Mouse (Mus musculus) left cerebral cortex, adult 6 months (tissue): ENCODE results near the gene Rarg. TPM values are rescaled to one million over a fixed set of nuclear protein-coding genes. Genes with fewer than 3 reads are reported as not detected.

Experiments
- long read RNA-seq, 2 experiments: library from polyadenylated mRNA; unstranded; transcript quantifications; one replicate each; pipeline ENCODE4 v2.0.0; 2019 to 2020
- polyA plus RNA-seq: library from polyadenylated mRNA; unstranded; fragments of <200 nt; fragmentation: Nextera tagmentation; gene quantifications from 2 replicates; pipeline ENCODE4 v1.2.3, GENCODE M21; 2021

Rarg gene
- 1.8 and 2.6 TPM in 2 replicates for polyA plus RNA-seq
- long read RNA-seq, experiment 1, partial matches to known transcripts: 3 of 9 reads
- long read RNA-seq, experiment 1, other reads (novel, unspliced or antisense): 3 of 9 reads
- long read RNA-seq, experiment 2: 0 reads

DNA sequence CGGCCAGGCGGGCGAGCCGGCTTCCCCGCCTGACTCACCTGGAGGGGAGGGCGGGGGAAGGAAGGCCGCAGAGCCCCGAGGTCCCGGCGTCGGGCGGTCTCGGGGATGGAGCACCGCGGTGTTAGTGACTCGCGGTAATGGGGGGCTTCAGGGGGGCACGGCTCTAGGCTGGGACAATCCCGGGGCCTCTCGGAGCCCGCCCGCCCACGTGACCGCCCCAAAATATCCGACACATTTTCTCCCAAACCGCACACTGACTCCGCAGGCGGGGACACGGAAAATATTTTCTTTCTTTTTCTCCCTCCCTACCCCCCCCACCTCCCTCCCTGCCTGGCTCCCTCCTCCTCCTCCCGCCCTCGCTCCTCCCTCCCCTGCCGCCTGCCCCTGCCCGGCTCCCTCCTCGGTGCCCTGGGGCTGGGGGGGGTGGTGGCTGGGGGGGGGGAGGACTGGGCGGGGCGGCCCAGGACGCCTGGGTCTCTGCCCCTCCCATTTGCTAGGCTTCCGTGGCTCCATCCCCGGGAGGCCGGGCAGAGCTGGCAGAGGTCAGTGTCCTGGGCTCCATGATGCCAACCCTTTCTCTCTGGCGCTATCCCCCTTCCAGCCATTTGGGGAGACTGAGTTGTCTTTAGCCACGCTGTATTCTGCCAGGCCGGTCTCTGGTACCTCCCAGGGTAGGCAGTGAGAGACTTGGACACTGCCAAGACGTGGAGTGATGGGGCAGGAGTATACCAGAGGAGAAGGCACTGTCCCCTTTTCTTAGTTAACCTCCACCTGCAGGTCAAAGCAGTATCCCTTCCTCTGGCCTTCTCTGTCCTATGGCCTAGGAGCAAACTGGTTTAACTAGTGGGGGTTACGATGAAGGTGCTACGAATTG is at the start of gene Rarg:
Rarg (minus strand) TSS at position 316 of the 874 bp plus-strand sequence.

GRCm38 (mm10) chr15:102295633-102296367 is 38.5 kb upstream of the Rarg start, which contains the start of gene Espl1:
Espl1 (plus strand) TSS chr15:102296266.

DNA sequence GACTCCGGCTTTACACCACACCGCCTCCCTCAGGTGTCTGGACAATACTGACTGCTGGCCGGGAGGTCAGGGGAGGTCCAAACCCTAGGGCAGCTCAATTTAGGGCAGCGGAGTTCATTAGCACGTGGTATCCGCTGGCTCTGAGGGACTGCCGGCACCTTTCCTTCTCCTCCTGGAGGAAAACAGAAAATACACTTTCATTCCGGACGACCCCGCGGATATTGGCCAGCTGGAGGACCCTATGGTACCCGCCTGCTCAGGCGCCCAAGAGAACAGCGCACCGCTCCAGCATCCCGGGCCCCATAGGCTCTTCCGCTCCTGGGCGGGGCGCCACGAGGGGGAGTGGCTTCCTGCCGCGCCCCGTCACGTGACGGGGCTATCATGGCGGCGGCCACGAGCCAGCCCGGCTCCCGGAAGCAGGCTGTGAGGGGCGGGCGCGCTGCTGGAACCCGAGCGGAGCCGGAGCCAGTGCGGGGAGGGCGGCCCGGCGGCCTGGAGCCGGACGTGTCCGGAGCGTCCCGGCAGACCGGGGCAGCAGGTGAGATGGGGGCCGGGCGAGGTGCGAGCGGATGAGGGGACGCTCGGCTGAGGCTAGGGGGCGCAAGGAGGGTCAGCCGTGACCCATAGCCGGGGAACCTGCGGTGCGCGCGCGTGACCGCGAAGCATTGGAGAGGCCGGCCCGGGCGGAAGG is 21.9 kb upstream of the Rarg start, which contains the start of gene Mfsd5:
Mfsd5 (plus strand) TSS at position 363 of the 691 bp plus-strand sequence.

DNA sequence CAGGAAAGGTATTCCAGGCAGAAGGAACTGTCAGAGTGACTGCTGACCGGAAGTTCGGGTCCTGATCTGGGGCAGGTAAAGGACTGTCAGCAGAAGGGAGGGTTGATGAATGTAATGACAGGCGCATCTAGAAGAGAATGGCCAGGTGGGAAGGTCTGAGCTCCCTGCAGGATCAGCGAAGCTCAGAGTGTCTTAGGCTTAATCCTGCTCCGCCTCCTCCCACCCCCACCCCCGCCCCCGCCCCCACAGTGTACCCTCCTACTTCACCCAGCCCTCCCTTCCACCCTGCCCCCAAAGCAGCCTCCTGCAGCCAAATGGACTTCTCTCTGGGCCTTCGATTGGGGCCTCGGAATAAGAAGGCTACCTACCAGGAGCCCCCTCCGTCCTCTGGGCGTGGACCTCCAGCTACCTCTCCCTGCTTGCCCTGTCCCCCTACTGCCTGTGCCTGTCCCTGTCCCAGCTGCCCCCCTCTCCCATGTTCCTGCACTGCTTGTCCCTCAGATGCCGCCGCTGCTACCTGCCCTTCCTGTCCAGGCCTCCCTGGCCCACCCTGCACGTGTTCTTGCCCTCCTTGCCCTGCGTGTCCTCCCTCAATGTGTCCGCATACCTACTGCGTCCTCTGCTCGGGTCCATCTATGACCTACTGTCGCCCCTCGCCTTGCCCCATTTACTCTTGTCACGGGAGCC is 13.1 kb upstream of the Rarg start, which contains the start of gene Gm9918:
Gm9918 (plus strand) TSS at position 290 of the 687 bp plus-strand sequence.

GRCm38 (mm10) chr15:102231748-102232147 is 25.6 kb downstream of the Rarg start, which contains the start of gene Itgb7:
Itgb7 (minus strand) TSS chr15:102231944.

DNA sequence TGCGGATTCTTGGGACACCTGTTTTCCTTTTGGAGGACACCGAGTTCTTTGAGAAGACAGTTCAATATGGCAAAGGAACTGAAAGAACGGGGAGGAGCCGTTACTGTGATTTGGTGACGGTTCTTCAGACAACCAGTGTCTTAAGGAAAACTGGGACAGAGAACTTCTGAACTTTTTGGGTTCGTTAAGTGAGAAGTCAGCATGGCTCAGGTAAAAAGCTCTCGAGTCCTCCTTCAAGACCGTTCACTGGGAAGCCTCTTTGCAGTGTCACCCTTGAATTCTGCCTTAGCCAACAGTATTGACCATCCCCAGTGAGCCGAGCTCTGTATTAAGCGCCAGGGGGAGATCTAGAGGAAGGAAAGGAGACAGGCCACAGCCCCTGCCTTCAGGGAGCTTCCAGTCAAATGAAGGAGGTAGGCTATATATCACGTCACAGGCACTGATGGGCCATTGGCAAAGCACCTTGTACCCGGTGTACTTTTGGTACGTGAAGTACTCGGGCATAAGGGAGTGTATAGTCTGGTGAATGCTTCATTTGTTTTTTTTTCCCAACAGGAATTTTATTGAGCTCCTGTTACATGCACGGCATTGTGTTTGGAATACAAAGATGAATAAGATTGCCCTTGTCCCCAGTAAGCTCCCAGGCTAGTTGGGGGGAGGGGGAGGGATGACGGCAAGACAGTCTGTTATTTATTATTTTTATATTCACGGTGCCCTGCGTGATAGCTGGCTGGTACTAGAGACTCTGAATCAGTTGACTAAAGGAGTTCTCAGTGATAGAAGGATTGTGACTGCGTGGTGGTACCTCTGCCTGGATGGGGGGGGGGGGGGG is 52.4 kb downstream of the Rarg start, which contains the start of gene Csad:
Csad (minus strand) TSS at position 51 of the 832 bp plus-strand sequence.

GRCm38 (mm10) chr15:102202971-102203834 is 54.1 kb downstream of the Rarg start, which contains the start of gene Zfp740:
Zfp740 (plus strand) TSS chr15:102203249.

Other genes starting within 250 kb of the Rarg start
- 0.41 and 1.1 TPM in 2 replicates for gene Krt18, start 229.3 kb downstream of the Rarg start, polyA plus RNA-seq
- 63.4 and 70.1 TPM in 2 replicates for gene Eif4b, start 183.7 kb downstream of the Rarg start, polyA plus RNA-seq
- gene Tns2, start 157.1 kb downstream of the Rarg start, polyA plus RNA-seq: 4.7 and 7.1 TPM in 2 replicates
- 30.7 and 78.8 TPM in 2 replicates for gene Spryd3, start 121.3 kb downstream of the Rarg start, polyA plus RNA-seq
- 189 and 214 TPM in 2 replicates for gene Igfbp6, start 113.2 kb downstream of the Rarg start, polyA plus RNA-seq
- gene Soat2, start 107.0 kb downstream of the Rarg start, polyA plus RNA-seq: 0.05 and 0.12 TPM in 2 replicates
- gene Zfp740, start 54.3 kb downstream of the Rarg start, polyA plus RNA-seq: 5.6 and 12.1 TPM in 2 replicates
- gene Csad, start 52.8 kb downstream of the Rarg start, polyA plus RNA-seq: 17.3 and 23.7 TPM in 2 replicates
- gene Itgb7, start 25.6 kb downstream of the Rarg start, polyA plus RNA-seq: 0.84 and 1.1 TPM in 2 replicates
- not detected in 2 replicates for gene Gm9918, start 13.0 kb upstream of the Rarg start, polyA plus RNA-seq
- gene Mfsd5, start 21.9 kb upstream of the Rarg start, polyA plus RNA-seq: 27.4 and 84.9 TPM in 2 replicates
- gene Espl1, start 38.7 kb upstream of the Rarg start, polyA plus RNA-seq: 0.29 and 1.3 TPM in 2 replicates
- 1,254 and 1,594 TPM in 2 replicates for gene Pfdn5, start 68.6 kb upstream of the Rarg start, polyA plus RNA-seq
- gene Myg1, start 74.2 kb upstream of the Rarg start, polyA plus RNA-seq: 60.7 and 68.7 TPM in 2 replicates
- gene Aaas, start 93.3 kb upstream of the Rarg start, polyA plus RNA-seq: 13.0 and 15.3 TPM in 2 replicates
- 0.74 and 0.84 TPM in 2 replicates for gene Sp7, start 109.7 kb upstream of the Rarg start, polyA plus RNA-seq
- 0.85 and 2.6 TPM in 2 replicates for gene Sp1, start 148.6 kb upstream of the Rarg start, polyA plus RNA-seq
- 0.69 and 1.3 TPM in 2 replicates for gene Amhr2, start 187.8 kb upstream of the Rarg start, polyA plus RNA-seq
- 77.7 and 88.3 TPM in 2 replicates for gene Prr13, start 201.5 kb upstream of the Rarg start, polyA plus RNA-seq
- 104 and 109 TPM in 2 replicates for gene Pcbp2, start 213.0 kb upstream of the Rarg start, polyA plus RNA-seq
- not detected in 2 replicates for gene Gm10337, start 246.2 kb upstream of the Rarg start, polyA plus RNA-seq